Mouse (Mus musculus) lung, adult 2 months (tissue): ENCODE measurements at regions not wholly inside any gene's neighbourhood (a gene's known extent, or its start where the extent isn't known, plus 50 kb on each side); places are given as distances from the start of the nearest gene placed in this dataset.

Source experiments
- CTCF ChIP-seq: fragments of 200-500 bp; IDR thresholded peaks from 2 replicates; pipeline ENCODE4 v1.5.1; 2011; ENCODE audit warnings: mild to moderate bottlenecking, low read length, control low read depth; ENCODE audit not compliant: insufficient read depth
- POLR2A ChIP-seq: fragments of 200-500 bp; IDR thresholded peaks from 2 replicates; pipeline ENCODE4 v1.6.1; 2011; ENCODE audit warnings: low read depth, mild to moderate bottlenecking, control low read depth, low read length, borderline replicate concordance; ENCODE audit errors: extremely low read depth

GRCm38 (mm10) chr6:37713411-37713810, 157.2 kb upstream of the Trim24 start:
- TF ChIP-seq CTCF = no peak
- TF ChIP-seq POLR2A = no peak
